Mouse (Mus musculus): Measurements from ENCODE around the gene Iqcj. TPM values are rescaled to one million over a fixed set of nuclear protein-coding genes. Genes with fewer than 3 reads are reported as not detected.
A peak's percentile ranks its signal among the peaks of the same experiment; 100 is the strongest.
"Not testable (repeated sequence)": the region's sequence is repeated elsewhere in the genome, so short reads cannot be mapped to it uniquely, and the experiment has no call there.

Iqcj gene
- polyA plus RNA-seq, 1 experiment from 2014 or later, result not detected

DNA sequence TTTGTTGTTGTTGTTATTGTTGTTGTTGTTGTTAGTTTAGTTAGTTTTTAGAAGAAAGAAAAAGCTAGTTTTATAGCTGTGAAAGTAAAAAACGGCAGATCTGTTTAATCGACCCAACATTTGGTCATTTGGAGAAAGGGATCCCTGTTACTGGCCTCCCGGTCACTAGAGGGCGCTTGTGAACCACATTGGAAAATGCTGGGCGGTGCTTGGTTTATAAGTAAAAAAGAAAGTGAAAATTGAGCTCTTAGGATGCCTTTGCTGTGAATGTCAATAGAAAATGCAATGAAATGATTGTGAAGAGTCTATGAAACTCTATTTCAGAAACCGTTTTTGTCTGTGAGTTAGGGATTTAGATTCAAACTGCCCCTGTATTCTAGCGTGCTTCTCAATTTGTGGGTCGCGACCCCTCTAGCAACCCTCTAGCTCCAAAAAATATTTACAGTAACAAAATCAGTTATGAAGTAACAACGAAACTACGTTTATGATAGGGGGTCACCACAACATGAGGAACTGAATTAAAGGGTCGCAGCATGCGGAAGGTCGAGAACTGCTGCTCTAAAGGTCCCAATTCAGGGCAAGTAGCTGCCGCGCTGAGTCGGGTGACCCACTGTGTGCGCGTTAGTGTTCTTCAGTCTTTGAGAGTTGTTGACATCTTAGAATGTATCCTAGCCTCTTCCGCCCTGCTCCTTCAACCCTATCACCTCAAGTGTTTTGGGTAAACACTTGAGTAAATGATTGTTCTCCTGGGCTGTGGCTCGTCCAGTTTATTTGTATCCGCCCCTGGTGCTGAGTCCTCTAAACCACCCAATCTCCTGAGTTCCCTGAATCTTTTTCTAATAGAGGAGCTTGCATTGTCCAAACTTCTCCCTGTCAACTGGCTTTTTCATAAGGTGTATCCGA lies 164.6 kb downstream of the Iqcj start:
- Histone ChIP-seq H3K36me3 (ENCODE audit: insufficient read depth, low read length) (no peaks in the 10 kb centered on the region), H3K4me3 (ENCODE audit: low read length) (peak overlapping the region; percentile 37), H3K9me3 (ENCODE audit: low read length) (no peaks in the 10 kb centered on the region), H3K4me1 (ENCODE audit: insufficient read depth, low read length) (0 out of 2 replicates have a peak, but pooled peaks cover 3% of the 10 kb centered on the region), H3K27me3 (ENCODE audit: insufficient read depth, low read length) (peaks cover 6% of the 10 kb centered on the region), H3K9ac (replicated peaks; ENCODE audit: low read length) (0 out of 2 replicates have a peak overlapping the region, but pooled peaks have one; percentile 32), H3K4me2 (replicated peaks; ENCODE audit: low read depth, low read length) (peak overlapping the region; percentile 43), H3K27ac (ENCODE audit: low read length) (no peak overlapping the region)
- 49% methylated on average over 23 of the region's 23 CpGs for WGBS
- 0 out of 2 replicates have a peak, but pooled peaks have one; percentile 35 for ATAC-seq (ENCODE audit: low FRiP score, low TSS enrichment)

- 0 out of 2 replicates have a peak, but pooled peaks cover 3% of the 10 kb centered on the region for H3K4me1 ChIP-seq (ENCODE audit: insufficient read depth, low read length)
- no peak overlapping the region for H3K4me2 ChIP-seq (replicated peaks; ENCODE audit: low read depth, low read length)
- peaks cover 6% of the 10 kb centered on the region for H3K27me3 ChIP-seq (ENCODE audit: insufficient read depth, low read length)
- no peak overlapping the region for H3K4me3 ChIP-seq (ENCODE audit: low read length)
- no peaks in the 10 kb centered on the region for H3K36me3 ChIP-seq (ENCODE audit: insufficient read depth, low read length)
- no peak for ATAC-seq (ENCODE audit: low FRiP score, low TSS enrichment)
- no peaks in the 10 kb centered on the region for H3K9me3 ChIP-seq (ENCODE audit: low read length)
- no peak overlapping the region for H3K9ac ChIP-seq (replicated peaks; ENCODE audit: low read length)
- 52% methylated on average over 2 of the region's 2 CpGs for WGBS
- no peak overlapping the region for H3K27ac ChIP-seq (ENCODE audit: low read length)
Measured at GRCm38 (mm10) chr3:68059162-68059800, 167.3 kb downstream of the Iqcj start.

- Histone ChIP-seq H3K27ac (ENCODE audit: low read length) (no peak within 1 kb of the TSS), H3K4me3 (ENCODE audit: low read length) (no peak within 1 kb of the TSS), H3K9ac (replicated peaks; ENCODE audit: low read length) (no peak within 1 kb of the TSS), H3K27me3 (ENCODE audit: insufficient read depth, low read length) (no peaks in the 10 kb centered on the region), H3K36me3 (ENCODE audit: insufficient read depth, low read length) (no peaks in the 10 kb centered on the region), H3K4me1 (ENCODE audit: insufficient read depth, low read length) (no peaks in the 10 kb centered on the region), H3K9me3 (ENCODE audit: low read length) (no peaks in the 10 kb centered on the region), H3K4me2 (replicated peaks; ENCODE audit: low read depth, low read length) (no peak within 1 kb of the TSS)
- WGBS, result 37% methylated on average over 12 of the region's 12 CpGs
- no peak for ATAC-seq (ENCODE audit: low FRiP score, low TSS enrichment)
Measured at GRCm38 (mm10) chr3:68064731-68065130, 172.7 kb downstream of the Iqcj start, which contains the start of gene Schip1. Schip1 (plus strand) TSS chr3:68064802.

GRCm38 (mm10) chr3:68071395-68072386 lies 179.7 kb downstream of the Iqcj start:
- Histone ChIP-seq H3K27ac (ENCODE audit: low read length) (no peak overlapping the region), H3K4me1 (ENCODE audit: insufficient read depth, low read length) (no peaks in the 10 kb centered on the region), H3K9me3 (ENCODE audit: low read length) (no peaks in the 10 kb centered on the region), H3K9ac (replicated peaks; ENCODE audit: low read length) (no peak overlapping the region), H3K27me3 (ENCODE audit: insufficient read depth, low read length) (no peaks in the 10 kb centered on the region), H3K36me3 (ENCODE audit: insufficient read depth, low read length) (no peaks in the 10 kb centered on the region), H3K4me2 (replicated peaks; ENCODE audit: low read depth, low read length) (no peak overlapping the region), H3K4me3 (ENCODE audit: low read length) (no peak overlapping the region)
- 70% methylated on average over 9 of the region's 9 CpGs for WGBS
- ATAC-seq (ENCODE audit: low FRiP score, low TSS enrichment), result no peak

DNA sequence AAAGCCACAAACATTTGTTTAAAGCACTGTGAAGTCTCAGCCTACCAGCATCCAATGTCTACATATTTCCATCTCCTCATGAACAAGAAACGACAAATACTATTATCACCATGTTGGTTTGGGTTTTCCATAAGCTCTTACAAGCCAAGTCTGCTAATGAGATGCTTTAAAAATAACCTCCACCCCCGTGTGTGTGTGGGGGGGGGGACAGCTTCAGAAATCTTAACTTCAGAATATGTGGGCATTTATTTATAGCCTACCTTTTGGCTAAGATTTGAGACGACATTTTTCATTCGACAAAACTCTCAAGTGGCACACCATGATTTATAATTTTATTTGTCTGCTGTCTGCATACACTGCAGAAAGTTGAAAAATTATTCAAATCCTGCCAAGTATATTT lies 185.4 kb downstream of the Iqcj start:
- H3K4me1 ChIP-seq (ENCODE audit: insufficient read depth, low read length), result no peaks in the 10 kb centered on the region
- H3K36me3 ChIP-seq (ENCODE audit: insufficient read depth, low read length), result no peaks in the 10 kb centered on the region
- H3K4me2 ChIP-seq (replicated peaks; ENCODE audit: low read depth, low read length), result no peak overlapping the region
- no peak overlapping the region for H3K27ac ChIP-seq (ENCODE audit: low read length)
- no peak for ATAC-seq (ENCODE audit: low FRiP score, low TSS enrichment)
- H3K4me3 ChIP-seq (ENCODE audit: low read length), result no peak overlapping the region
- no peak overlapping the region for H3K9ac ChIP-seq (replicated peaks; ENCODE audit: low read length)
- WGBS, result 61% methylated on average over 4 of the region's 4 CpGs
- H3K9me3 ChIP-seq (ENCODE audit: low read length), result no peaks in the 10 kb centered on the region
- no peaks in the 10 kb centered on the region for H3K27me3 ChIP-seq (ENCODE audit: insufficient read depth, low read length)

GRCm38 (mm10) chr3:68085024-68085423 lies 193.0 kb downstream of the Iqcj start:
- Histone ChIP-seq H3K27ac (ENCODE audit: low read length) (no peak overlapping the region), H3K4me2 (replicated peaks; ENCODE audit: low read depth, low read length) (no peak overlapping the region), H3K36me3 (ENCODE audit: insufficient read depth, low read length) (no peaks in the 10 kb centered on the region), H3K9me3 (ENCODE audit: low read length) (no peaks in the 10 kb centered on the region), H3K9ac (replicated peaks; ENCODE audit: low read length) (no peak overlapping the region), H3K4me1 (ENCODE audit: insufficient read depth, low read length) (no peaks in the 10 kb centered on the region), H3K27me3 (ENCODE audit: insufficient read depth, low read length) (no peaks in the 10 kb centered on the region), H3K4me3 (ENCODE audit: low read length) (no peak overlapping the region)
- WGBS, result 96% methylated on average over 2 of the region's 2 CpGs
- ATAC-seq (ENCODE audit: low FRiP score, low TSS enrichment), result no peak

- Histone ChIP-seq H3K27ac (ENCODE audit: low read length) (no peak overlapping the region), H3K27me3 (ENCODE audit: insufficient read depth, low read length) (no peaks in the 10 kb centered on the region), H3K4me1 (ENCODE audit: insufficient read depth, low read length) (no peaks in the 10 kb centered on the region), H3K9ac (replicated peaks; ENCODE audit: low read length) (no peak overlapping the region), H3K9me3 (ENCODE audit: low read length) (no peaks in the 10 kb centered on the region), H3K4me3 (ENCODE audit: low read length) (no peak overlapping the region), H3K4me2 (replicated peaks; ENCODE audit: low read depth, low read length) (no peak overlapping the region), H3K36me3 (ENCODE audit: insufficient read depth, low read length) (no peaks in the 10 kb centered on the region)
- no peak for ATAC-seq (ENCODE audit: low FRiP score, low TSS enrichment)
- WGBS, result 72% methylated on average over 4 of the region's 4 CpGs
Measured at GRCm38 (mm10) chr3:68092108-68092507, 200.1 kb downstream of the Iqcj start.

GRCm38 (mm10) chr3:68096724-68097431 lies 204.9 kb downstream of the Iqcj start:
- H3K9me3 ChIP-seq (ENCODE audit: low read length), result no peaks in the 10 kb centered on the region
- H3K27me3 ChIP-seq (ENCODE audit: insufficient read depth, low read length), result no peaks in the 10 kb centered on the region
- no peak for ATAC-seq (ENCODE audit: low FRiP score, low TSS enrichment)
- H3K4me1 ChIP-seq (ENCODE audit: insufficient read depth, low read length), result no peaks in the 10 kb centered on the region
- 32% methylated on average over 4 of the region's 4 CpGs for WGBS
- no peak overlapping the region for H3K27ac ChIP-seq (ENCODE audit: low read length)
- H3K36me3 ChIP-seq (ENCODE audit: insufficient read depth, low read length), result no peaks in the 10 kb centered on the region
- H3K4me2 ChIP-seq (replicated peaks; ENCODE audit: low read depth, low read length), result no peak overlapping the region
- H3K9ac ChIP-seq (replicated peaks; ENCODE audit: low read length), result no peak overlapping the region
- no peak overlapping the region for H3K4me3 ChIP-seq (ENCODE audit: low read length)

- not testable (repeated sequence) for H3K36me3 ChIP-seq (ENCODE audit: insufficient read depth, low read length); H3K9me3 ChIP-seq (ENCODE audit: low read length); H3K27ac ChIP-seq (ENCODE audit: low read length); H3K9ac ChIP-seq (replicated peaks; ENCODE audit: low read length); H3K4me1 ChIP-seq (ENCODE audit: insufficient read depth, low read length); H3K27me3 ChIP-seq (ENCODE audit: insufficient read depth, low read length); ATAC-seq (ENCODE audit: low FRiP score, low TSS enrichment); H3K4me2 ChIP-seq (replicated peaks; ENCODE audit: low read depth, low read length); H3K4me3 ChIP-seq (ENCODE audit: low read length)
- 91% methylated on average over 6 of the region's 6 CpGs for WGBS
Measured at GRCm38 (mm10) chr3:68099561-68099960, 207.5 kb downstream of the Iqcj start.

Measured in kidney, embryonic 16.5 days (tissue).